Mouse (Mus musculus): ENCODE measurements around the gene Trio.

DNA sequence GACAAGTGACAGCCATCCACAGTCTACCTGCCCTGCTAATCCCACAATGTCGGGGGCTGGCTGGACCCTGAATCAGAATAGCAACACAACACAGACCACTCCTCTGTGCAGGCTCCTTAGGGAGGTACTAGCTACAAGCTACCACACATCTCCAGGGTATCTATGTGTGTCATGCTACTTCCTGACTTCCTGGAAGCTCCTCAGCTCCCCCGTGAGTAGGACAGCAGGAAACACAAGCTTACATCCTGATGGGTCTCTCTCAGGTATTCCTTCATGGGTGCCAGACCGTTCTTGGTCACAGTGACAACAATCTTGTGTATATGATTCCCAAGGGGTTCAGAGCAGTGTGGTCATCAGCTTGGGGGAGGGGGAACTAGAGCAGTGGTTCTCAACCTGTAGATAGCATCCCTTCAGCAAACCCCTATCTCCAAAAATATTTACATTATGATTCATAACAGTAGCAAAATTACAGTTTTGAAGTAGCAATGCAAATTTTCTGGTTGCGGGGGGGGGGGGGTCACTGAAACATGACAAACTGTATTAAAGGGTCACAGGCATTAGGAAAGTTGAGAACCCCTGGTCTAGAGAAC, 199.5 kb downstream of the Trio start:
- TF ChIP-seq CTCF (IDR thresholded peaks at IDR 0.05; ENCODE audit: extremely low read depth, insufficient read length, insufficient replicate concordance, low read depth, low read length) (no peak), POLR2A (IDR thresholded peaks at IDR 0.05; ENCODE audit: low read depth, low read length) (no peak)
